Mouse (Mus musculus): Measurements from ENCODE around the gene Ccl1.

- no peak for TF ChIP-seq CTCF (IDR thresholded peaks at IDR 0.05; ENCODE audit: insufficient read depth, low read depth, low read length)
- no peak for TF ChIP-seq POLR2A (IDR thresholded peaks at IDR 0.05; ENCODE audit: insufficient read depth, low read depth, low read length)
Measured at GRCm38 (mm10) chr11:82216531-82216930, 89.0 kb downstream of the Ccl1 start.

Measured in olfactory bulb, adult 2 months (tissue).